Mouse (Mus musculus) NIH3T3 (cell line): ENCODE measurements around the gene Acot2.
"Not testable (repeated sequence)": the region's sequence is repeated elsewhere in the genome, so short reads cannot be mapped to it uniquely, and the experiment has no call there.

Experiments used
- DNase-seq: peaks from one replicate; pipeline ENCODE4 v3.0.0-alpha.2; 2012; ENCODE audit warnings: low read depth

Gene Acot2

DNA sequence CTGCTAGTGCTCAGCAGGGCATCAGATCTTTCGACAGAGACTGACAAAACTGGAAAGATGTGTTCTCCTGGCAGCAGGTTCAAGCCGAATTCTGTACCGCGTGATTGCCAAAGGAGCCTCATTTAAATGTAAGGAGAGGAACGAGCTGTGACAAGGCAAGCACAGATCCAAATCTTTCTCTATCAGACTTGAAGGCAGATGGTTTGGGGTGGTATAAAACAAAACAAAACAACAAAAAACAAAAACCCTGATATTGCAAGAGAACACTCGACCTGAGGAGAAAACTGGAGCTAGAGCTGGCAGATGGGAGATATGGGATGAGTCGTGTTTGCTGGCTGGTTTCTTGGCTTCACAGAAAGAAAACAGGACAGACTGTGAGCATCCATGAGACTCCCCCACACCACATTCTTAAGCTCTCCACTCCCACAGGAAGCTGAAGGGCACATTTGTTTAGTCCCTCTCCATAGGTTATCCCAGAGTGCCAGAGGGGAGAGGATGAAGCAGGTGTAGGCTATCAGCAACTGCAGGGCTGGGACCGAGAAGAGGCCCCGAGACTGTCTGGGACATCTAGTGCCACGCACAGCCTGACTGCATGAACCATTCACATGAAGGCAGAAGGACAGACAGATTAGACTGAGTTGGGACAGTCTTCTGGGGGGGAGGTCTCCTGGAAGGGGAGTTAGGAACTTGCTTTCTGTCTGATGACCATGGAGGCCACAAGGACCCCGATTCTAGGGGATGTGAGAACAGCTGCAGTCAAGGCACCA, 10.9 kb downstream of the Acot2 start:
- DNase-seq, result peak; percentile 55

DNA sequence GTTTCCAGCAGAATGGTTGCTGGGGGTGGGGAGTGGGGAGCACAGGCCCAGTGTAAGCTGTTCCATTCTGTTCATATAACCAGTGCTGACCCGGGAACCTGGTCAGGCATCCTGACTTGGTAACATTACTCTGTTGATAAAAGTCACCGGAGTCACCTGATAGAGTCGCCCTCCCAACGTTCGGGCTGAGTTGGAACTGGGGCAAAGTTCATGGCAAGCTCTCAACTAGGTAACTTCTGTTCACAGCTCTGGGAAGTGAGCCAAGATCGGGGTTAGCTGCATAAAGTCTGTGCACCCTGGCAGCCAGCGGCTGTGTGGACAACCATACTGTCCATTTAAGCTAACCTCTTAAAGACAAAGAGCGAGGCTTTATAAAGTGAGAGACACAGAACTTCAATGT, 11.6 kb downstream of the Acot2 start:
- DNase-seq, result peak; percentile 61

DNA sequence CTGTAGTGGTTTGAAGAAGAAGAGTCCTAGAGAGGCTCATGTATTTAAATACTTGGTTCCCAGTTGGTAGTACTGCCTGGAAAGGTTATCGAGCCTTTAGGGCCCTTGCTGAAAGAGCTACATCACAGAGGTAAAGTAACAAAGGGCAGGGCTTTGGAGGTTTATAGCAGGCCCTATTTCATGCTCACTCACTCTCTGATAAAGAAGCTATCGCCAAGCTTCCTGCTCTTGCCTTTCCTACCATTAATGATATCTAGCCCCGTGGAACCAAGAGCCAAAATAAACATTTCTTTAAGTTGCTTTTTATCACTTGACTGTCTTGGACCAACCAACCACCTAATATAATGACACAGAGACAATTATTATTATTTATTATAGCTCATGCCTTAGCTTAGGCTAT, 12.8 kb downstream of the Acot2 start:
- no peak for DNase-seq

DNA sequence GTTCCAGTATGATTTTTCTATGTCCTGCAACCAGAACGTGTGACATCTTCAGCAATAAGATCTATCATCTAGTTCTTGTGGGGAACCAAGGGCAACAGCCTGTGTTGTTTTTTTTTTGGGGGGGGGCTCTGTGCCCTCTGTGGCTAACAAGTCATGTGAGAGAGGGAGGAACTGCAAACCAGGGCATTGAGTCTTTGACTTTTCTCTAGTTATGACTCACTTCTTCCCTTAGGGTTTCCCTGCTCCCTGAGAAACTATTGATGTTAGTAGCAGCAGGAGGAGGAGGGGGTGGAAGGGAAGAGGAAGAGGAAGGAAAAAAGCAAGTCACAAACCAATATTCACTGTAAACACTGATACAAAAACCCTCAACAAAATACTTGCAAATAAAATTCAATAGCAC, 16.2 kb downstream of the Acot2 start:
- peak; percentile 43 for DNase-seq

DNA sequence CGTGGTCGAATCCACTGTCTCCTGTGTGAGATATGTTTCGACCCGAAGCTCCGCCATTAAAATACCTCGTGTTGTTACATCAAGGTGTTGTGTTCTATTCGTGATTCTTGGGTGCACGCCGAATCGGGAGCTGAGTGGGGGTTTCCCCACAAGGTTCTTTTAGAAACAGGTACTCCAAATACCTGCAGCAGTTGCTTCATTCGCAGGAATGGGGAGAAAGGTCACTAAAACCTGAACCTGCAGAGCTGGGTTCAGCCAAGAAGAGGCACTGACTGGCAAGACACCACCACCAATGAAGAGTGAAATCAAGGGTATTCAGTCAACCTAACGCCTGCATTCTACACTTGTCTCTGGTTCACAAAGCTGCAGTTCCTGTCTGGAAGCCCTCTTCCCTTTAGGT, 20.6 kb downstream of the Acot2 start:
- no peak for DNase-seq

DNA sequence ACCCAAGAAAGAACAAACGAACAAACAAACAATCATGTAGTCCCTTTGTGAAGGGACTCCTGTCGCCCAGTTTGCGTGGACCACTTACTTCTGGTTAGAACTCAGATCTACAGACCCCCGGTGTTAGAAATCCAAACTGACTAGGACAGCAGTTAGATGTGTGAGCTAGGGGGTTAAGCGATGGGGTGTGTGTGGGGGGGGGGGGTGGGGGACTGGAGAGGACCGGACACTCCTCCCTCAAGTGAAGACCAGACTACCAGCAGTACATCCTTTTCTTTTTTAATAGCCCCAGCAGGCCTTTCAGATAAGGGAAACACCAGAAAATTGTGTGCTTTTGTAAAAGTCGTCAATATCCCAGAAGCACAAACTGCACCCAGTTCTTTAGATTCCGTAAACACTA, 21.1 kb downstream of the Acot2 start:
- DNase-seq, result no peak

DNA sequence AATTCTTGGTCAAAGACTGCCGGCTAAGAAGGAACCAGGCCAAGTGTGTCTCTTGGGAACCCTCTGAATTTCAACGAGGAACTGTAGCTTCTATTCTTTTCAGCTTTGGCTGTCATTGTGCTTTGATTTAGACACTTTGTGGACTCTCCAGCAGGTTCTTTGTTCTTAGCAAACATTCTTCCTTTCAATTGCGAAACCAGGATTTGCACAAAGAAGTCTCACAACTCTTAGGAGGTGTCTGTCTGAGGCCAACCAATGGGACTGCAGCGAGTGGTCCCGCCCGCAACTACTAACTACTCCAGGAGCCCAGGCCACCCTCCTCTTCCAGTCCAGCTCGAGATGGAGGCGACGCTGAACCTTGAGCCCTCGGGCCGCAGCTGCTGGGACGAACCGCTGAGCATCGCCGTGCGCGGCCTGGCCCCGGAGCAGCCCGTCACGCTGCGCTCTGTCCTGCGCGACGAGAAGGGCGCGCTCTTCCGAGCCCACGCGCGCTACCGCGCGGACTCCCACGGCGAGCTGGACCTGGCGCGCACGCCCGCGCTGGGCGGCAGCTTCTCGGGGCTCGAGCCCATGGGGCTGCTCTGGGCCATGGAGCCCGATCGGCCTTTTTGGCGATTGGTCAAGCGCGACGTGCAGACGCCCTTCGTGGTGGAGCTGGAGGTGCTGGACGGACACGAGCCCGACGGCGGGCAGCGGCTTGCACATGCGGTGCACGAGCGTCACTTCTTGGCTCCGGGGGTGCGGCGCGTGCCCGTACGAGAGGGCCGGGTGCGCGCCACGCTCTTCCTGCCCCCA, 21.7 kb downstream of the Acot2 start, which contains the start of gene Acot1:
Gene Acot1 (plus strand): TSS at position 320 of the 795 bp plus-strand sequence.
- peak; percentile 79 for DNase-seq

DNA sequence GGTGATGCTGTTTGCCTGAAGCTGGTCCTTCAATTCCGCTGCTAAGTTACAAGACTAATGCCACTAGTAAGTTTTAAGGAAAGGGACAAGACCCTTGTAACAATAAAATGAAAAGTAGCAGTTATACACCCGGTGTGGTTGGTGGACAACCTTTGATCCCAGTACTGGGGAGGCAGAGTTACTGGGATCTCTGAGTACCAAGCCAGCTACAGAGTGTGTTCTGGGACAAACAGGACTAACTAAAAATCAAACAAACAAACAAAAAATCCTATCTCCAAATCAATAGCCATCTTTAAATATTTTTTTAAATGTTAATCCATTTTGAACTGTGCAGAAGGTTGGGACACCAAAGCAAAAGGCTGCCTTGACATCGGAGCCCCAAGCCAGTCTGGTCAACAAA, 22.5 kb downstream of the Acot2 start:
- no peak for DNase-seq

DNA sequence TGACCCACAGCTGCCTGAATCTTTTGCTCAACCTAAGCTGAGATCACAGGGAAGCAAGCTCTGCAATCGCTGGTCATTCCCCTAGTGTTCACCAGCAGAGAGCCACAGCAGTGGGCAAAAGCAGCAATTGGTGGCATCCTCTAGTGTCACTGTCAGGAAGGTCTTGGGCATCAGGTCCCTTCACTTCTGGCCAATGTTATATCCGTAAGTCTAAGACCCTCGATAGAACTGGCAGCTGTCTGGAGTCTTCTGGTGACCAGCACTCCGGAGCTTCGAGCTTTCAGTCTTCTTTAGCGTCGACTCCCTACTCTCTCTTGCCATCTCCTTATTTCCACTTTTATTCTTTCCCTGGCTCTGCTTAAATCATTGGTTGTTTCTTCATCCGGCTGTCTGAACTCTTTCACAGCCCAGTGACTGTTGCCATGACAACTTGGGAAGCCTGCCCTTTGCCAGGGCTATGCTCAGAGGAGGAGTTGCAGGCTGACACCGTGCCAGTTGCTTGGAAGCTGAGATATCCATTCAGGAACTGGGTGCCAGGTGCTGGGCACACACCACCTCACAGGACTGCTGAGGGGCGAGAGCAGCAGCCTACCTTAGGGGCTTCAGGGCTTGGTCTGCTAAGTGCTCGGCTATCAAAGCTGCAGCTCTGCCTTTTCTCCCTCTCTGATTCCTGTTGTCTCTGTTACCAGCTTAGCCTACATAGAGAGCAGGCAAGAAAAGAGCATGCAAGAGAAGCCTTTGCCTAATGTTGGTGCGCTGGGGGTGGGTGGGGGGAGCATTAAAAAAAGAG, 23.8 kb downstream of the Acot2 start:
- DNase-seq, result peak; percentile 85

DNA sequence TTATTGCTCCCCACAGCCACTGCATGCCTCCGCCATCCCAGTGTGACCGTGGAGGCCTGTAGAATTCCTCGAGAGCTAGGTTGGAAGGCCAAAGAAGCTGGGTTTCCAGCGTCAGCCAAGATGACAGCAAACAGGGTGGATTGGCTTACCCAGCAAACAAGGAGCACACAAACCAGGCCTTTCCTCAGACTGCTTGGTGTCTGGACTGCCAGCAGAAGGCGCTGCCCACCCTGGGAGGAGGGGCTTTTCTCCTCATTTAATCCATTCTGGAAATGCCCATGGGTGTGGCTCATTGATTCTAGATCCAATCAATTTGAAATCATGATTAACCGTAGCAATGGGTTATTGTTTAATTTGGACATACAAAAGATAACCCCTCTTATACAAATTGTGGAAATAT, 25.5 kb downstream of the Acot2 start:
- no peak for DNase-seq

DNA sequence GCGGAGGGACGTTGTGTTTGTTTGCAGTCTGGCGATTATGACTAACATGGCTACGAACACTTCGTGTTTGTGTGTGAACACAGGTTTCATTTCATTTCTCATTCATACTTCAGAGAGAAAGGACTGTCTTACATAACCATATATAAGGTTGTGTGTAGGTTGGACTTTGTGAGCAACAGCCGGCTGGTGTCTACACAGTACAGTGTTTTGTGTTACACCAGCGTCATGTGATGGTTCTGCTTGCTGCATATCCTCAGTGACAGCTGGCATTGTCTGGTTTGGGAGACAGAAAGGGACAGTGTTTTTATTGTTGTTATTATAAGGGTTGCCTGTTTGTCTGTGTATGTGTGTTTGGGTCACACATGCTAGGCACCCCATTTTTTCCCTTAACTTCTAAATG, 26.0 kb downstream of the Acot2 start:
- DNase-seq, result no peak

DNA sequence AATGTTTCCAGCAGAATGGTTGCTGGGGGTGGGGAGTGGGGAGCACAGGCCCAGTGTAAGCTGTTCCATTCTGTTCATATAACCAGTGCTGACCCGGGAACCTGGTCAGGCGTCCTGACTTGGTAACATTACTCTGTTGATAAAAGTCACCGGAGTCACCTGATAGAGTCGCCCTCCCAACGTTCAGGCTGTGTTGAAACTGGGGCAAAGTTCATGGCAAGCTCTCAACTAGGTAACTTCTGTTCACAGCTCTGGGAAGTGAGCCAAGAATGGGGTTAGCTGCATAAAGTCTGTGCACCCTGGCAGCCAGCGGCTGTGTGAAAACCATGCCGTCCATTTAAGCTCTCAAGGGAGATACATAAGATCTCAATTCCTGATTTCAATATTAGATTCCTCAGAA, 32.9 kb downstream of the Acot2 start:
- DNase-seq, result peak; percentile 67

DNA sequence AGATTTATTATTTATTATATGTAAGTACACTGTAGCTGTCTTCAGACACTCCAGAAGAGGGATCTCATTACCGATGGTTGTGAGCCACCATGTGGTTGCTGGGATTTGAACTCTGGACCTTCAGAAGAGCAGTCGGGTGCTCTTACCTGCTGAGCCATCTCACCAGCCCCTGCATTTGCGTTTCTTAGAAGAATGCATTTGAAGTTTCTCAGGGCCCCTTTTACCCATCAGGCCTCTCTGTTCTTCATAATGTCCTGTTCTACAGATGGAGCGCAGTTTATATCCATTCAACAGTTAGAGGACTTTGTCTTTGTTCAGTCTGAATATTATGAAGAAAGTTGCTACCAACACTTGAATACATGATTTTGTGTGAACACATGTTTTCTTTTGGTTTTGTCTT, 34.6 kb downstream of the Acot2 start:
- DNase-seq, result not testable (repeated sequence)

DNA sequence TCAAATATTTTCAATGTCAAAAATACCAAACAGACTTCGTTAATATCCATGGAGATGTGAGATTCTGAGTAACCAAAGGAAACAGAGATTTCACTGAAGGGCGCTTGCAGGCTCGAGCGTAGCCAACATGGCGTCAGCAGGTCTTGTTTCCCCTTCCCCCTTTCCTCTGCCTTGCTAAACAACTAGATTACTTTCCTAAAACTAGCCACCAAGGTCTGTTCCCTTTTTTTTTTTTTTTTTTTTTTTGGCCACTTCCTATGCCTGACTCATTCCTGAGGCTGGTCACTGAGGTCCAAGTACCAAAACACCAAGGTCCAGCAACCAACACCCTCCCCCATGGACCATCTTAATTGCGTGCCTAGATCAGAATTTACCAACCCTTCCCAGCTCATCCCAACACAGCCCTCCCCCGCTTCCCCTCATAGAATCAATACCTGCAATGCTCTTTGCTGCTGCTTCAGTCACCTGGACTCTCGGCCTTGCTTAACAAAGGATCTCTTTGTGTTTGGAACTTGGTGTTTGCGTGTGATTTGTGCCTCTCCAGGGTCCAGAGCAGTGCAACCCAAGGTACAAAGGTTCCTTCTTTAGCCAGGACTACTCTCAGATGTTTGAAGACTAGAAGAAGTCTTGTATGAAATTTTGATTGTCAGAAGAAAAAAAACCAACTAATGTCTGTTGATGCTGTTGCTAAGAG, 35.5 kb downstream of the Acot2 start:
- DNase-seq, result no peak

DNA sequence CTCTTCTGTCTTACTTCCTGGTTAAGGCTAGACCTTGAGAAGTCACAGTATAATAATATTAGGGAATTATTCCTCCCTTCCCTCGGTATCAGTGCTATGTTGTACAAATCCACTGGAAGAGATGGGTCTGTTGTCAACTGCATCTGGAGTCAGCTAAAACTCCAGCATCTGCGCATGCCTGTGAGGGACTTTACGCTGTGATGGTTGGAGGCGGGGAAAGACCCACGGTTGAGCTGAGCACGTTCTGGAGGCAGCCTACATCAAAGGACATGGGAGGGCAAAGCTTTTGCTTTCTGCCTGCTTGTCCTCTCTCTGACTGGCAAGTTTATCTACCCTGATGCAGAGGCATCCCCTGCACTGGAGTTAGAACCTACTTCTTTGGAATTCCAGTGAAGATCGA, 38.2 kb downstream of the Acot2 start:
- DNase-seq, result no peak

DNA sequence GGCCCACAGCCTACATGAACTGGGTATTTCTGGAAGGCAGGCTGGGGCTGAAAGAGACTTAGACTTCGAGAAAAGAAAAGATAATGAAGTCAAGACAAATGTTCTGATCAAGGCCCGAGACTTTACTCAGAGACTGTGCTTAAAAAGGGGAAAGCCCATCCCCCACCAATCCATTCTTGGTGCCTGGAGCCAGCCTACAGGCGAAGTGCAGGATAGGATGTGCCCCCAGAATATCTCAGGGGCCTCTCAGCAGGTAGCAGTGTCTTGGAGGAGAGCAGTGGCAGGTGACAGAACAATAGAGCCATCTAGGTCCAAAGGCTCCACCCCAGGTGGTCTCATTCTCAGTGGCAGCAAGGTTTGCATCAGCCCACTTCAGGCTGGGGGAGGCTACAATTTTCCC, 40.7 kb downstream of the Acot2 start:
- DNase-seq, result not testable (repeated sequence)

DNA sequence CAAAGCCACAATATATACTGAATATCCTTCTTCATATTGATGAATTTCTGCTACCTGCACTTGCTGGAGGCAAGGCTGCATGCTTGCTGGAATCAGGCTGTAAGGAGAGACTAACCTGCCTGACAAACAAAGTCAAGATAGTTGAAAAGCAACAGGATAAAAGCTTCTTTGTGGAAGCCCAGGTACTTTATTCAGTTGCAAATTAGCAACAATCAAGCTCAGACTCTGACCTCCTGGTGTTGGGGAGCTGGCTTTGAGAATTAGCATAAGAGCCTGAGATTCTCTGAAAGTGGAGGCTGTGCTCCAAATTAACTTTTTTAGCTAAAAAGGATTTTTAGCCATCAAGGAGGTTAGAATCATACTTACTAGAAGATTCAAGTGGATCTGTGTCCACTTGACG, 41.4 kb downstream of the Acot2 start:
- not testable (repeated sequence) for DNase-seq

DNA sequence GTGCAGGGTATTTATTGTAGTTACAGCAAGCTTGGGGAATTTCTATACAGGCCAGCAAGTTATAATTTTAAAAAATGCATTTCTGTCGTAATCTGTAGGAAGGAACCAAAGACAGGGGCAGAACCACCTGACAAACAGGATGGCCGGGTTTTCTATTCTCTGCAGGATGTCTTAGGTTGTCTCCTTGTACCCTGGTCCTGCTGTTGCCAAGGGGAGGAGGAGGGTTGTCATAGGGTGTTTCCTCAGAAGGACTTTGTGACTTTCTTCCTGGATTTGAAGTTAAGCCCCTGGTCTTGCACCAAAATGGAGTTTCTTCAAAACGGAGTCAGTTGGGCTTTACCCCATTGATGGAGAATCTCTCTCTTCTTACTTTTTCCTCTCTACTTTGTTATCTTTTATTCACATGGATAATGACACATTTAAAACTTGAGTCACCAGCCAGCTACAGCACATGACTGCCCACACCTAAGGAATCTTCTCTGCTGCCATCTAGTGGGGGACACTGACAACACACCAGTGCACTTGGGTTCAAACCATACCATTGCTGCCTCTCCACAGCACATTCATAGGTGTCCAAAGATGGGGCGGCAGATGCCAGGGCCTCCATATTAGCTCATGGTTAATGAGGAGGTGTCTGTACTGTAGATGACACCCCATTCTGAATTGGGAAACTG, 43.1 kb downstream of the Acot2 start:
- peak; percentile 91 for DNase-seq

DNA sequence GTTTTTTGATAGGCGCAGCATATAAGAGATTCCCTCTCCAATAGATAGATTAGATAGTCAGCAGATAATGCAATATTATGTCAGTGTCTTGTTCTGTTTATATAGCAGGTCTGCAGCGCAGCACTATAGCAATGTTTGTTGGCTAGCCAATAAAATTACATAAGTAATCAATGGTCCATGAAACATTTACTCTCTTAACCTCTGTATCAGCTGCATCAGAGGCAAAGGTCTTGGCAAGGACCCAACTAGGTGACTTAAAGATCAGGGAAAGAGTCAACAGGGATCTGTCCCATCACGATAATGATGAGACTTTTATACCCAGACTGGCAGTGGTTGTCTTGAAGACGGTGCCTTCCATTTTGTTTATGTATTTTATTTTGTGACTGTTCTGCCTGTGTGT, 45.2 kb downstream of the Acot2 start:
- DNase-seq, result no peak

DNA sequence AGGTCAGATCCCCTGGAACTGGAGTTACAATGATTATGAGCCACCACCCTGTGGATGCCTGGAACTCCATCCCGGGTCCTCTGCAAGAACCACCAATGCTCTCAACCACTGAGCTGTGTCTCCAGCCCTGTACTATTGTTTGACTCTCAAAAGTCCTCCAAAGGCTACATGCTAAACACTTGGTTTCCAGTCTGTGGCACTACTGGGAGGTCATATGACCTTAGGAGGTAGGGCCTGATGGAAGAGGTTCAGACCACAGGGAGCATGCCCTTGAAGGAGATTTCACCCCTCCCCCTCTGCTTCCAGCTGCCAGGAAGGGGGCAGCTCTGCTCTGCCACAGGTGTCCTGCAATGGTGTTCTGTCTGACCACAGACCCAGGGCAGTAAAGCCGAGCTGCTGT, 45.6 kb downstream of the Acot2 start:
- DNase-seq, result not testable (repeated sequence)

DNA sequence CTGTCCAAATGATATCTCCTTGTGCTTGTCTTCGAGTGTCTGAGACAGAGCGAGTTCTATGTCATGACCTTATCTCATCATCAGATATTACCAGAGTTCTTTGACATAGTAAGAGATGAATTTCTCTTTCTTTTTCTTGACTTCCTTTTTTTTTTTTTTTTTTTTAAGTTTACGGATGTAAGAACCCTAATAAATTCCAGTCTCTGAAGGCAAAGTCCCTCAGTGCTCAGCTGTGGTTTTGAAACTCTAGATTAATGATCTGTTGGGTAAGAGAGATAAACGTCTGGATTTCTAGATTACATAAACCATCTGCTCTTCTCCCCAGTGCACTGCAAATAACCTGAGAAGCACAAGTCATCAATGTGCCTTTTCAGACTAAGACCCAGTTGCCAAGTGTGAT, 46.4 kb downstream of the Acot2 start:
- DNase-seq, result no peak
